Mouse (Mus musculus) MEL (cell line): ENCODE measurements around the gene Snap91.

ENCODE experiments used
- CTCF ChIP-seq, 3 experiments: IDR thresholded peaks in 2 of 3; conservative IDR thresholded peaks in 1 of 3; 2 replicates each; pipeline ENCODE4 v1.5.1; 2011 to 2012; ENCODE audit warnings: low read length in 3 of 3, low read depth in 2 of 3, mild to moderate bottlenecking in 2 of 3, improper control_type of control experiment in 1 of 3, inconsistent platforms in 1 of 3, mixed read lengths in 1 of 3, moderate library complexity in 1 of 3; ENCODE audit not compliant: control insufficient read depth in 1 of 3, insufficient read depth in 1 of 3, poor library complexity in 1 of 3, severe bottlenecking in 1 of 3
- EP300 ChIP-seq, 2 experiments: IDR thresholded peaks; 2 replicates each; pipeline ENCODE4 v1.6.1; 2011; ENCODE audit warnings: improper control_type of control experiment in 2 of 2, low read length in 2 of 2, low read depth in 1 of 2, mild to moderate bottlenecking in 1 of 2
- GABPA ChIP-seq: IDR thresholded peaks from 2 replicates; pipeline ENCODE4 v1.6.1; 2012; ENCODE audit warnings: low read depth, mild to moderate bottlenecking, inconsistent platforms, low read length, improper control_type of control experiment, moderate library complexity
- MXI1 ChIP-seq: IDR thresholded peaks from 2 replicates; pipeline ENCODE4 v1.6.1; 2011; ENCODE audit warnings: mild to moderate bottlenecking, low read depth, low read length, improper control_type of control experiment
- POLR2A ChIP-seq, 2 experiments: IDR thresholded peaks; 2 replicates each; pipeline ENCODE4 v1.6.1; 2011 to 2012; ENCODE audit warnings: low read length in 2 of 2, mild to moderate bottlenecking in 2 of 2, control low read depth in 1 of 2, improper control_type of control experiment in 1 of 2, low read depth in 1 of 2, moderate library complexity in 1 of 2; ENCODE audit not compliant: control insufficient read depth in 1 of 2, insufficient read depth in 1 of 2, poor library complexity in 1 of 2
- POLR2AphosphoS2 ChIP-seq: IDR thresholded peaks from 2 replicates; pipeline ENCODE4 v1.6.1; 2011; ENCODE audit warnings: low read length, improper control_type of control experiment
- POLR2AphosphoS5 ChIP-seq: IDR thresholded peaks from 2 replicates; pipeline ENCODE4 v1.6.1; 2012; ENCODE audit warnings: low read depth, borderline replicate concordance, mild to moderate bottlenecking, inconsistent platforms, low read length, moderate library complexity, mixed read lengths
- RAD21 ChIP-seq: IDR thresholded peaks from 2 replicates; pipeline ENCODE4 v1.6.1; 2011; ENCODE audit warnings: mild to moderate bottlenecking, low read depth, low read length, improper control_type of control experiment
- USF1 ChIP-seq: IDR thresholded peaks from 2 replicates; pipeline ENCODE4 v1.6.1; 2014; ENCODE audit warnings: low read depth, mild to moderate bottlenecking, inconsistent platforms, low read length, improper control_type of control experiment, moderate library complexity
- USF2 ChIP-seq, 2 experiments: IDR thresholded peaks; 2 replicates each; pipeline ENCODE4 v1.6.1; 2011 to 2012; ENCODE audit warnings: improper control_type of control experiment in 2 of 2, low read length in 2 of 2, borderline replicate concordance in 1 of 2, inconsistent platforms in 1 of 2, low read depth in 1 of 2, mild to moderate bottlenecking in 1 of 2; ENCODE audit not compliant: insufficient read depth in 1 of 2
- ZKSCAN1 ChIP-seq: IDR thresholded peaks from 2 replicates; pipeline ENCODE4 v1.6.1; 2012; ENCODE audit warnings: low read depth, mild to moderate bottlenecking, inconsistent platforms, low read length, improper control_type of control experiment, moderate library complexity

GRCm38 (mm10) chr9:86720227-86720626 lies 160.2 kb downstream of the Snap91 start:
- peak; percentile 46; the same call in 1 of the 2 replicates for TF ChIP-seq USF1
- no peak for TF ChIP-seq POLR2A (IDR thresholded peaks at IDR 0.05; ENCODE audit: control insufficient read depth in 1 of 2, insufficient read depth in 1 of 2, low read depth in 1 of 2, low read length in 2 of 2, poor library complexity in 1 of 2)
- no peak for TF ChIP-seq GABPA
- no peak for TF ChIP-seq EP300 (IDR thresholded peaks at IDR 0.05; ENCODE audit: low read depth in 1 of 2, low read length in 2 of 2)
- TF ChIP-seq POLR2AphosphoS5 = no peak
- no peak for TF ChIP-seq CTCF (IDR thresholded peaks at IDR 0.05 in 2 of 3, conservative IDR thresholded peaks at IDR 0.05 in 1 of 3; ENCODE audit: control insufficient read depth in 1 of 3, insufficient read depth in 1 of 3, low read depth in 2 of 3, low read length in 3 of 3, poor library complexity in 1 of 3, severe bottlenecking in 1 of 3)
- no peak for TF ChIP-seq POLR2AphosphoS2
- TF ChIP-seq USF2 (IDR thresholded peaks at IDR 0.05; ENCODE audit: borderline replicate concordance in 1 of 2, insufficient read depth in 1 of 2, low read depth in 1 of 2, low read length in 2 of 2) = no peak
- no peak for TF ChIP-seq ZKSCAN1
- no peak for TF ChIP-seq MXI1
- no peak for TF ChIP-seq RAD21
